Mouse (Mus musculus) left cerebral cortex, adult 11 months (tissue): ENCODE data around the gene Myo10.
A peak's percentile ranks its signal among the peaks of the same experiment; 100 is the strongest.

Experiments used
- DNase-seq: peaks from one replicate; pipeline ENCODE4 v3.0.0; 2022; ENCODE audit warnings: low spot score

Gene Myo10

DNA sequence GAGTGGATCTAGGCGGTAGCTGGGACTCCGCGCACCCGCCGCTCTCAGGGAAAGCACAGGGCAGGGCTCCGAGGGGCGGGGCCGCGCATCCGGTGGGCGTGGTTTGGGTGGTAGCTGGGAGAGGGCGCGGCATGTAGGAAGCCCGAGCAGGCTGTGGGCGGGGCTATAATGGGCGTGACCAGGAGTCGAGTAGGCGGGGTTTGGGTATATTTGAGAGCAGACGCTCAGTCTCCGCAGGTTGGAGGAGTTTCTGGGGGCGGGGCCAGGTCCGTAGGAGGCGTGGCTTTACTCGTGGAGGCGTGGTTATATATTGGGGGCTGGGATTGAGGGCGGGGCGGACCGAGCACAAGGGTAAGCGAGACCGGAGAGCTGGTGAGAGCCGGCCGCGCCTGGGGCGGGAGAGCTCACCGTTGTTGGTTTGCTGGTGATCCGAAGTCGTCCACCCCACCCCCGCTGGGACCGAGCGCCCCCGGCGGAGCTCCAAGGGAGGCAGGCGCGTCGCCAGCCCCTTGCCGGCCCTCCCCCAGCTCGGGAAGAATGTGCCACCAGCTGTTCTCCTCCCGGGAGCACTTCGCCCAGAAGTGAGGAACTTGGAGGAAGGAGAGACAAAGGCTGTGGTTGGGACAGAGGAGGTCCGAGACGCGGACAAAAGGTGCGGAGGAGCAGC lies at the start of gene Myo10:
Myo10 (plus strand) TSS at position 326 of the 667 bp plus-strand sequence.
- DNase-seq: peak; percentile 91

DNA sequence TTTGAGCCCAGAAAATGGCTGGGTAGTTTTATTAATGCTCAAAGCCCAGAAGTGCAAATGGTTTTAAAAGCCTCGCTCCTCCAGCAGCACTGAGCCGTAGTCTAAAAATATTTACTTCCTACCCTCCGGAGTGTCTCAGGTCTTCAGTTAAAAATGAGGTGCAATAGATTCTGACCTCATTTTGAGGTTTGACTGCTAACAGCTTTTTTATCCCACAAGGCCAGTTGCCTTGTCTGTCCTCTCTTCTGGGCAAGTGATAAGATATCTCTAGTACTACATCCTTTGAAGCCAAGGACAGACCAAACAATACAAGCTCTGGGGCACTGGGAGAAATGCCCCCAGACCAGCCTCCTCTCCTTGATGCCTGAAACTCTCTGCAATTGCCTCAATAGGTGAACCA lies 49.2 kb upstream of the Myo10 start:
- no peak for DNase-seq

DNA sequence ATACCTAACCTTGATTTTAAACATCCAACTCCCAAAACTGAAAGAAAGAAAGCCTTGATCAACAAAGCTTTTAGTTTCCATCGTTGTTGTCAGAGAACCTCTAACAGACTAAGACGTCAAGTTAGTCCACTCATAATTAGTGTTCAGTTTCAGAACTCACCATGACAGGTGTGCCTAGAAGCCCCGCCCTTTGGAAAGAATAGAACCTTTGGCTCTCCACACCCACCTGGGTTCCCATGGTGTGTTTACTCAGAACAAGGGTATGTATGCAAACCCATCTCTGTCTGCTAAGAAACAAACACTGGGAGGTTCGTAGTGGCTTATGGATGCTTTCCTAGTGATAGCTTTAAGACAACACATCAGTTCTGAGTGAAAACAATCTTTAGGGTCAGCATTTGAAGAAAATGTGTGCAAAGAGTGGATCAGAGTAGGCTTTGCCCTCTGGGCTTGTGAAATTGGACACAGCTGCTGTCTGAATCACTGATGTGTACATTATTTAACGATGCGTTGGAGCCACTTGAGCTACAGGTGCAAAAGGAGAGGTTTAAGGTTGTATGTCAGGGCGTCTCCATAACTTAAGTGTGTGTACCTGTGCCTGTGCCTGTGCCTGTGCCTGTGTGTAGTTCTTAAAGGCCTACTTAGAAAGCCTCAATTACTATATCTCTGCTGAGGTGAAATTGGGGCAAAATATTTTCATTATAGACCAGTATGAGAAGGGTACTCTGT lies 48.3 kb upstream of the Myo10 start:
- no peak for DNase-seq

DNA sequence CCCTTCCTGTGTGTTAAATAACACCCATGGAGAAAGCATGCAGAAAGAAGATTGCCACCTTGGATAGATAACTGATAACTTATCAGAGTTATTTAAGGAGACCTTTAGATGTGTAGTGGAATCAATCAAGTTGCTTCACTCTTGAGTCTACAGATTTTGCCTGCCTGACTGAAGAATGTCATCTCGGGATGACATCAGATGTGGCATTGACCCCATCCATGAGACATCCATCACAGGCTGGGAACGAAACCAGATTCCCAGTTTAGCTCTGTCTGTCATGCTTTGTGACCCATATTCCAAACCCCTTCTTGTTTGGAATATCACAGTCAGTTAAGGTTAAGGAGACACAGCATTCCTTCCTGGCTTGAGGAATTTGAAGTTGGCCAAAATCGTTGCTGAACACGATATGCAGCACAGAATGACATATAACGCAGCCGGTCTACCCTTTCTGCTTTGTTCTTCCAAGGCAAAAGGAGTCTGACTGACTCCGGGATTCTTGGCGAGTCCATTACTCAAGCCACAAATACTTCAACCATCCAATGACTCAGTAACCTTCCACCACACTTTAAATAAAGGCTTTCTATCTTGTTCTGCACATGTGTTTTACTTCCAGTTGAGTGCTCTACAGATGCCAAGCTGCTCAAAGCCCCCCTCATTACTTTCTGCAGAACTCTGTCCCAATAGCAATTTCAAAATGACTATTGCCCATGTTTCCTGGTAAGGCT lies 44.8 kb upstream of the Myo10 start:
- DNase-seq: no peak

DNA sequence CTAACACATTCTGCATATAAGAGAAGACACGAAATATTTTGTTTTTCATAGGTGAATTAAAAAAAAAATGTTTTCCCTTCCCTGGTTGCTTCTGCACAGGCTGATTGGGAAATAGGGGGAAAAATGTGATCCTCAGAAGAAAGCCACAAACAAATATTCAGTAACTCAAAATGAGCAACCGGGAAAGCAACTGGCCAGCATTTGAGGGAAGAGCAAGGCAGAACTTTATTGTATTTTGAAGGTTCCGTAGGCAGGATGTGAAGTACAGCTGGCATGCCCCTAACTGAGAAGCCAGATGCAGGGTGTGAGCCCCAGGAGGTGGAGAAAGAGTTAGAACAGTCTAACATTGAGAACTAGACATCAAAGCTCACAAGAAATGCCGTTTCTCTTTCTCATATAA lies 44.0 kb upstream of the Myo10 start:
- DNase-seq: no peak

DNA sequence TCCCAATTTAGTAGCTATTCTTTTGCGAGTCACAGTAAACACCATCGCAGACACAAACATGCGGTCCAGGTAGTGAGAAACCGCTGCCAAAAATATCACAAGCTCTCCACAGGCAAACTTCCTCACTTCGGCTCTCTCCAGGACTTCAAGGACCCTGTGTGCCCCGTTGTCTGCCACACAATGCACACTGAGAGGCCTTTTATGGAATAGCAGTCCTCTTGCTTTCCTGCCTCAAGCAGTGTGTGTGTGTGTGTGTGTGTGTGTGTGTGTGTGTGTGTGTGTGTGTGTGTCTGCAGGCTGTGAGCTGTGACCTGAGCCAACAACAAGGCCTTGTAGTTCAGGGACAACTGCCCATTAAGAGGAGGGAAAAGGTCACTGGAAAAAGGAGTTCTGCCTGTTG lies 41.6 kb upstream of the Myo10 start:
- DNase-seq: no peak

DNA sequence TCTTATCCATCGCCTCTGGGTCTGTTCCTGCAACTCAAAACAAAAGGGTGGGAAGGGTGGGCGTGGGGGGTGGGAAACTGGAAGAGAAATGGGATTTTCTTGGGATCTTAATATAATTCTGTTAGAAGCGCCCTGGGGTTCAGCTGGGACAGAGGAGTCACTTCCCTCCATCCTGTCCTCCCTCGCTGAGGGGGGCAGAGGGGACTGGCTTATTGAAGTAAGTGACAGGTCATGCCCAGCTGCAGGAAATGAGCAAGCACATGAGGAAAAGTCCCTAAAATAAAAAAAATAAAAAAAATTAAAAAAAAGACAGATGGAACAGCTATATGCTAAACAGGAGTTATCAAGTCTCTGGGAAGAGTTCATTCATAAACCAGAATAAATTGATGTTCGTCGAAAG lies 40.3 kb upstream of the Myo10 start:
- DNase-seq: no peak

DNA sequence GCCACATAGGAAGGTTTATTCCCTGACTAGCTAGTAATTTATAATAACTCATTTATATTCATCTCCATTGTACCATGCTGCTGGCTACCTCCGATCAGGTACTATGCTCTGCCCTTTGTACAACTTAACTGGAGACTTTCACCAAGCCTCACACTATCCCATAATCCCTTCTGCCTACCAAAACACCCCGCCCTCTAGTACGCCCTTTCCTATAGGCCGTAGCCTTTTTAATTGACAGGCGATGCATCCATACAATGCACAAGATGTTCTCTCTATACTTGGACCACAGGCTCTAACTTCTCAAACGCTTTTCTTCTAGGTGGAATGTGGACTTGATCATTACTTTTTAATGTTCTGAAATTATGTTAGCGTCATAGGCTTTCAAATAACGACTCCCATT lies 39.0 kb upstream of the Myo10 start:
- DNase-seq: no peak

DNA sequence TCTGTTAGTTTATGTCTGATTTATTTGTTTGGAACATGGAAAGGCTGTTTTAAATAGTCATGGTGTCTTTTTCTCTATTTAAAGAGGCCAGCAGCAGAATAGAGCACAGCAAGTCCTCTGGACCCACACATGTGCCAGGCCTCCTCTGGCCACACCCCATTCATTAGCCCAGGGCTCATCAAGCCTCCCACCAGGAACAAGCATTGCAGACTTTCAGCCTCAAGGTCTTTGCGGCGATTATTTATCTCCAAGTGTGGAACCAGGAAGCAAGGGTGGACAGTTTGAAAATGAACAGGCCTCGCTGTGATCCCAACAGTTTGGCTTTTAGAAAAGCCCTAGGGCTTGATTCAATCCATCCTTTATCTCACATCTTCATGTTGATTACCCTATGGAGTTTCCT lies 35.5 kb upstream of the Myo10 start:
- no peak for DNase-seq

DNA sequence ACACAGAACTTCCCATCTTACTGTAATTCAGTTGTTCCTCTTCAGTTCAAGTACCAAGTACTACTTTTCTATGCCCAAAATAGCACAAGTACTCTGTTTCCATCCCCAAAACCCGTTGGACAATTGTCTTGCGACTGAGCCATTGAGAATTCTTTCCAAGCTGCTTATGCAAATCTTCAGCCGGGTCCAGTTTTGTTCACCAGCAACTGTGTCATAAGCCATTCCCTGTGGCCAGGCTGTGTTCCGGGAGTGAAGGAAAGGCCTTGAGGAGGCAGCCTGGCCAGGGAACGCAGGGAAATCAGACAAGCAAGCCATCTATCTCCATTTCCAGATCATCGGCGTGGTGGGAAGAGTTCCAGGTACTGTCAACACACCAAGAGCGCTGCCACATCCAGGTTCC lies 34.4 kb upstream of the Myo10 start:
- DNase-seq: no peak

DNA sequence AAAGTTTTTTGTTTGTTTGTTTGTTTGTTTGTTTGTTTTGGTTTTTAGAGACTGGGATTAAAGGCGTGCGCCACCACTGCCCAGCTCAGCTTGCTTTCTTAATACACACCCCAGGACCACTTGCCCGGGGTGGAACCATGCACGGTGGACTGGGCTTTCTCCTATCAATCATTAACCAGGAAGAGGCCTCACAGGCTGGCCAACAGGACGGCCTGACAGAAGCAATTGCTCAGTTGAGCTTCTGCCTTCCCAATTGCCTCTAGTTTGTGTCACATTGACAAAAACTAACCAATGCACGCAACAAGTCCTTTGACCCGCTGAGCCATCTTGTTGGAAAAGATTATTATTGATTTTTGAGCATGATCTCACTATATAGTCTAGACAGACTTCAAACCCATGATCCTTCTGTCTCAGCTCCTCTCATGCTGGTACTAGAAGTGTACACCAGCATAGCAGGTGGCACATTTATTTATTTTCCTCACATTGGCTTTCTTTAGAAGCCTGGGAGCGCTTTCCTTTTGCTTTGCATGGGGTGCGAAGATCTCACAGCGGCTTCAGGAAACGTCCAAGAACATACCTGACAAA lies 32.9 kb upstream of the Myo10 start:
- no peak for DNase-seq

DNA sequence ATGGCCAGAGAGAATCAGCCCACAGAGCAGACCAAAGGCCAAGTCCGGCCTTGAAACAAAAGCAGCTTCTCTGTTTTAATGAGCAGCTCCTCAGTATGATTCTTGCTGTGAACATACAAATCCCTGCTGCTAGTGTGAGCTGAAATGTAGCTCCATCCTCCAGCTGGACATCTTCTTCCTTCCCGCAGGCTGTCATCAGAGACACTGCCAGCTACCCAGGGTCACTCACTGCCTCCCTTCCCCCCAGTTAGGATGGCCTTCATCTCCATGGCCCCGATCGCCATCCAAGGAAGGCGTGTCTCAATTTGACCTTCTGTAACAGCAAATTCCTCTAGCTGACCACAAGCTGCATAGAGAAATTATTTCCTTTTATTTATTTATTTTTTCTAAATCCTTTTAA lies 32.4 kb upstream of the Myo10 start:
- no peak for DNase-seq

DNA sequence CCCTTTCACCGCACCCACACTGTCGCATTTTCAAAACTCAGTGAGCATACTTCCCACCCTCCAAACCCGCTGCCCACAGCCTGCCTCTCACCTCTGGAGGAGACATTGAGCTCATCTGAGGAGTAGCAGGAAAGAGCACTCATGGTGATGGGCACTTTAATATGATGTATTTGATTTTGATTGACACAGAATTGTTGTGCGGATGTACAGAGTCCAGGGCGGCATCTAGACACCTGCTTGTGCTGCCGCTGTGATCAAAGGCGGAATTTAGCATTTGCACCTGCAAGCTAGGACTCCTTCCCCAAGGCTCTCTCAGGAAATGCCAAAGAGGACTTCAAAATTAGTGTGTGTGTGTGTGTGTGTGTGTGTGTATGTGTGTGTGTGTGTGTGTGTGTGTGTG lies 31.4 kb upstream of the Myo10 start:
- no peak for DNase-seq

DNA sequence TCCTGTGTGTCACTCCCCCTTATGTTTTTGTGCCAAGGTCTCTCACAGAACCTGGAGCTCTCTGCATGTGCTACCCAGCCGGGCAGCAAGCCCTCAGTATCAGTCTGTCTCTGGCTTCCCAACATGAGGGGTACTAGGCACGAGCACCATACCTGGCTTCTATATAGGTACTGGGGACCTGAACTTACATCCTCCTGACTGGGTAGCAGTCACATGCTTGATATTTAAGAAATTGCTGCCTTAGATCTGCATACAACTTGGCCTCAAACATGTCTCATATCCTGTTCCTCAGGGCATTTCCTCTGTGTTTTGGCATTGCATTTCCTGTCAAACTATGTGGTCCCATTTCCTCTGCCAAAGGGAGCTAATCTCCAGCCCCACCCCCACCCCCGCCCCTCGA lies 30.4 kb upstream of the Myo10 start:
- no peak for DNase-seq

DNA sequence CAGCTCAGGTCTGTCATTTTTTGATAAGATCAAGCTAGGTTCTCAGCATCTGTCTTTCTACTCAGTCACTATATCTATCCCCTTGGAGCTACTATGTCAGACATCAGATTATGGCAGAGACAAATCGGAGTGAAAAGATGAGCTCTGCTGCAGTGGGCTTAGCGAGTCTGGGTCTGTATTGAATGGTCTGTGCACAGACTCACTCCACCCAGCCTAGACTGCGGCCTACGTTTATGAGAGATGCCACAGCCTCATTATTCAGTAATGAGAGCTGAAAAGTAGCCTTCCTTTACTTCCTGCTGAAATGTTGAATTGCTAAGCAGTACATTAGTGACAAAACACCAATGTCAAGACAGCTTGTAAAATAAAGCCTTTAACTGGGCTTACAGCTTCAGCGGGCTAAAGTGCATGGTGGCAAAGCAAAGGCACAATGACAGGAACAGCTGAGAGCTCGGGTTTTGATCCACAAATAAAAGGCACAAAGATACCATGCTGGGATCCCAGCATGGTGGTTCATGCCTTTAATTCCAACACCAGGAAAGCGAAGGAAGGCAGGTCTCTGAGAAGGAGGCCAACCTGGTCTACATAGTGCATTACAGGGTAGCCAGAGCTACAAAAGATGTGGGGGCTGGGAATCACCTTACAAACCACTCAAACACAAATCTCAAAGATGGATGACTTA lies 28.7 kb upstream of the Myo10 start:
- no peak for DNase-seq

DNA sequence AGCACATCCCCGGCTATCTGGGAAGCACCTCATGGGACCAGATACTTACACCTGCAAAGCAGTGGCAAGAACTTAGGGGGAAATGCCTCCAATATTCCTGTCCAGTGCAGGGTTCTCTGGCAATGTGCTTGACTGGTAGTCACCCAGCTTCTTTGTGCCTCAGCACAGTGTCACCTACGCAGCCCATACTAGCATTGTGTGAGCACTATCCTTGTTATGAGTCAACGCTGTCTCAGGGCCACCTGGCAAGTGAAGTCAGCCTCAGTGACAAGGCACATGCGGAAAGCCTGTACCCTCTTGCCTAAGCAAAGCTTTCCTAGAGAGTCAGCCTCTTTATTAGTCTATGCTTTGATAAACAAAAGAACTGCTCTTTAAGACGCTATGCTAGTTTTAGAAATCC lies 24.0 kb upstream of the Myo10 start:
- DNase-seq: no peak

DNA sequence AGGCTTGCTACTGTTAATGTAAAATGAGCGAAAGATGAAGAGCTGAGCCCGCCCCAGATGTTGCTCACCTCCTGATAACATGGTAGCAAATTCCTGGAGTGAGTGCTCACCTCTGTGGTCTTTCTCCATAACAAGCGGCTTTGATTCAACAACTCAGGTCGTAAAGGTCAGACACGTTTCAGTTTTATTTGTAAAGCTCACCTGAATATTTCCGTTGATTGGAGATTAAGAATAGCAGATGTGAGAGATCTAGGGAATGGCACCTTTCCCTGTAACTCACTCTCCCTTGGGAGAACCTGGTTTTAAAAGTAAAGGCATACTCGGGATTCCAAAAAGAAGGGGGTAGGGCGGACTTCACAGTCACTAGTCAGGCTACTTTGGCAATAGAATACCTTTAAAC lies 20.0 kb upstream of the Myo10 start:
- no peak for DNase-seq

DNA sequence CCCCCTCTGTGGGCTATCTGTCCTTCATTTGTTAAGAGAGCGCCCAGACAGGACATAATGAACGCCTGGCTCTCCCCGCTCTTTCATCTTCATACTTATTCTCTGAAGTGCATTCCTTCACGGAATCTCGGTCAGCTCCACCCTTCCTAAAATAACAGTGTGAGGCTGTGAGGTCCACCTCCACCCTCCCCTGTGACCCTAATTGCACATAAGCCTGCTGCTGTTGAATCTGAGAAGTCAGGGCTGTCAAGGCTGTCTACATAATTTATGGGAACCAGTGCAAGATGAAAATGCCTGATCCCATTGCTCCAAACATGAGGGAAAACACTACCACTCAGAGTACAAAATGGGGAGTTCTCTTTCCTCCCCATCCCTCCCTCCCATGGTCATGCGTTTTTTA lies 19.0 kb upstream of the Myo10 start:
- no peak for DNase-seq

DNA sequence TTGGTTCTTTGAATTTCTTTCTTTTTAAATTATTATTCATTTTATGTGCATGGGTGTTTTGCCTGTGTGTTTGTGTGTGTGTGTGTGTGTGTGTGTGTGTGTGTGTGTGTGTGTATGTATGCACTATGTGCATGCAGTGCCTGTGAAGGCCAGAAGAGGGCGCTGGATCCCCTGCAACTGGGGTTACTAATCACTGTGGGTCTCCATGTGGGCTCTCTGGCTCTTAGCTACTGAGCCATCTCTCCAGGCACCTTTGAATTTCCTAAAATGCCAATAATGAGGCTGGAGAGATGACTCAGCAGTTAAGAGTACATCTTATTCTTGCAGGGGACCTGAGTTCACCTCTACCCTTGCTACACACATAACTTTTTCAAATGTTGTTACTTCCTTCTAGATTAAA lies 18.1 kb upstream of the Myo10 start:
- no peak for DNase-seq

DNA sequence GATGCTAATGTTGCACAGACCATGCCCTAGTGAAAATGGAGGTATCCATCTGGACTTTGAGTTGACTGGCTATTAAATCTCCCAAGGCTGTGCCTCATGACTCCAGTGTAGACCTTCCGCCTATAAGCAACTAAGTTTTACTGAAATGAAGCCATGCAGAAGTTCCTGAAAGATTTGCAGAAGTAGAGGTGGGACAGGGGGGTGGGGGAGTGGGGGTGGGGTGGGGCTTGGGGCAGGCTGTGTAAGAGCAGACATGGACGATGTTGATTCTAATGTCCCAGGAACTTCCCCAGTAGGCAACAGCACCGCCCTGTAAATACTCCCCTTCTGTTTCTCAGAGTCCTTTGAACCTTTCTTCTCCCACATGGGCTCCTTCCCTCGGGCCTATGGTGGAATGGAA lies 16.9 kb upstream of the Myo10 start:
- DNase-seq: no peak

DNA sequence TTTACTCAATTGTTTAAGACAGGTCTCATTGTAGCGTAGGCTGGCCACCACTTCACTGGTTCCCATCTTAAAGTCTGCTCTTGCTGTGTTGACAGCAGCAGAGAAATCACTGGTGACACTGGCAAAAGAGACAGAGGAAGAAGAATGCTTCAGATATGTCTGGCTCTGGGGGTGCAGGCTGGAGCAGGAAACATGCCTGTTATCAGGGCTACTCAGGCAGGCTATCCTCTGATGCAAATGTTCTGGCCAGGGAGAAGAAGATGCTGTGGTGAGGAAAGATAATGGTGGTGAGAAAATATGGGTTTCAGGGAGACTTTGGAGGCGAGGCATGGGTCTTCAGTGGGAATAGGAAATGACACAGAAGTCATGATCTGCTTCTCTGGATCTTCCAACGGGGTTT lies 13.6 kb upstream of the Myo10 start:
- no peak for DNase-seq

DNA sequence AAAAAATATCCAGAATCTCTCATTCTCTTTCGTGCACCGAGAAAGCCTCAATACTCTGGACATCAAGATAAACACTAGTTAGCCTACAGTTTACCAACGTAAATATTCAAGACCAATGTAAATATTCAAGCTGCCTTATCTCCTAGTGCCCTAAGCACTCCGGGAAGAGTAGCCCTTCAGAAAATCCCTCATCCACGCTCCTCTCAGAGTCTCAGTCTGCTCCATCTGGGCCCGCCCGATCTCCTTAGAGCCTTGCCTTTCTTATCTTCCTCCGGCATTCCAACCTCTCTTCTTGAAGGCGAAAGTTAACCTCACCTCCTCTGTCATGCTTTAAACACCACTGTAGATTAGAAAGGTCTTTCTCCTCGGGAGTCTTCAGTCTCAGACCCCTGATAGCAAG lies 13.1 kb upstream of the Myo10 start:
- no peak for DNase-seq

DNA sequence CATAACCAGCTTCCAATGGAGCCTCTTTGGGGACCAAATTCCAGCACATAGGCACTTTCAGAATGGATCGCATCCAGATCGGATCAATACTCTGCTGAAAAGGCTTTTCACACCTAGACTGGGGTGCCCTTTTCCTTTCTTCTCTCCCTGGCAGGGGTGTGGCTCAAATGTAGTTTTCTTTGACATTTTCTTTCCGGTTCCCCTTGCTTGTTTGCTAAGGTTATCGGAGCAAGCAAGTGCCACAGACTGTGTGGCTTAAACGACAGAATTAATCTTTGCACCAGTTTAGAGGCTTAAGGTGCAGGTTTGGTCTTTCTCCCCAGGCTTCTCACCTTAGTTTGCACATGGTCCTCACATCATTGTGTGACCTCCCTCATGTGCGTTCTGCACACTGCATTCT lies 11.1 kb upstream of the Myo10 start:
- no peak for DNase-seq
